ENCODE assay signal across 11 mouse cellular contexts in the genomic region with DNA sequence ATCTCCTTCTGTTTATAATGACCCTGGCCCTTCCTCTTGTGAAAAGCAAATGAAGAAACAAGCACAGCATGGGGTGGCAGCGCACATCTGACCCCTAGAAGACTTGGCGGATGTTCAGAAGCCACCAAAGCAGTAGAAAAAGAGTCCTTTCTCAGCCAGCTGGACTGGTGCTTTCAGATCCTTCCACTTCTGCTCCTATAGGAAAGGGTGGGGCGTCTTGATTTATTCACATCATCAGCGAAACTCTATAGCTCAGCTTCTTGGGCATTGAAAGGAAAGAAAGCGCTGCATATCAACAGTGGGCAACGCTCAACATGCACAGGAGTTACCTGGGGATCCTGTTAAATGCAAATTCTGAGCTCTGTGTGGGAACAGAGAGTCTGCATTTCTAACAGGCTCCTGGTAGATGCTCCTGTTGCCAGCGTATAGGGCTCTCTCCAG.
DNase-seq lines count a peak whose midpoint lies in the region; ATAC-seq lines count a peak whose summit lies in the region.
"Had no signal": no experiment of that assay in that cellular context is flagged by ENCODE, and none has a peak within 500 bp of the region (broad histone marks: within the 10 kb centered on the region; RNA-seq: fewer than 3 reads in every experiment).

No protein-coding gene starts in this region.

- peaks cover 13% of the 10 kb centered on the region for H3K4me1 ChIP-seq in forebrain, embryonic 10.5 days

- no peak for ATAC-seq in granulocyte monocyte progenitor cell, adult 5-6 weeks (replicated peaks; ENCODE audit: poor library complexity, severe bottlenecking)

- WGBS in forebrain, embryonic 10.5 days, result 14% methylated on average over 7 of the region's 7 CpGs

- no peaks in the 10 kb centered on the region for H3K27me3 ChIP-seq in forebrain, embryonic 10.5 days (ENCODE audit: poor library complexity, severe bottlenecking)

- H3K9me3 ChIP-seq in forebrain, embryonic 10.5 days, result no peaks in the 10 kb centered on the region

- intact Hi-C loops in left cerebral cortex, postnatal 4 days (cut with DNase I), result no loop called here
- intact Hi-C loops in heart, postnatal 36 days (cut with DNase I), result no loop called here

- no peaks in the 10 kb centered on the region for H3K36me3 ChIP-seq in forebrain, embryonic 10.5 days (replicated peaks)
- H3K36me3 ChIP-seq: G1E had no signal

- H3K4me3 ChIP-seq in forebrain, embryonic 10.5 days, result peak overlapping the region; percentile 10; the same call in 1 of the 2 replicates
- H3K4me3 ChIP-seq: erythroblast, embryonic 14.5 days; left cerebral cortex, adult 2 months had no signal

- peak overlapping the region; percentile 16; the same call in 1 of the 2 replicates for H3K27ac ChIP-seq in forebrain, embryonic 10.5 days
- H3K27ac ChIP-seq: left cerebral cortex, adult 2 months had no signal

- DNase-seq in left cerebral cortex, postnatal 4 days, result peak; percentile 60
- no peak for DNase-seq in left cerebral cortex, adult 9 months (ENCODE audit: low spot score in 2 of 2)
- DNase-seq in forebrain, embryonic 10.5 days (ENCODE audit: extremely low spot score, low spot score), result peak; percentile 17
- peak; percentile 19 for DNase-seq in lung, postnatal 14 days
- DNase-seq in retina, postnatal 1 day, result peak; percentile 14
- no peak for DNase-seq in testis, postnatal 10 days (ENCODE audit: low spot score)
- DNase-seq in heart, postnatal 36 days, result no peak

Comparison
In these comparisons a context has a peak if more than half of its experiments do, and no peak if none do; other contexts are left out.
1. DNase-seq: peak in left cerebral cortex, postnatal 4 days (single experiment), forebrain, embryonic 10.5 days (single experiment), lung, postnatal 14 days (single experiment) and retina, postnatal 1 day (single experiment); none in left cerebral cortex, adult 9 months (0 of 2), testis, postnatal 10 days (single experiment) and heart, postnatal 36 days (0 of 2).